Mouse (Mus musculus) lung, postnatal 0 days (tissue): Measurements from ENCODE around the gene Gm11213. TPM values are rescaled to one million over a fixed set of nuclear protein-coding genes. Genes with fewer than 3 reads are reported as not detected.

ENCODE experiments used
- ATAC-seq: fragments of 200-750 bp; cut with Nextera tagmentation; 2 replicates; pipeline ENCODE4 v1.8.0; 2017; ENCODE audit warnings: moderate library complexity
- DNase-seq: peaks from one replicate; pipeline ENCODE4 v3.0.0-alpha.2; 2016; ENCODE audit warnings: low spot score
- H3K27ac ChIP-seq: fragments of 300-500 bp; sonication (generic); 2 replicates; pipeline ENCODE4 v1.5.1; 2014; ENCODE audit warnings: antibody characterized with exemption, mild to moderate bottlenecking, low read length, mixed read lengths
- H3K27me3 ChIP-seq: fragments of 300-500 bp; sonication (generic); replicated peaks from 2 replicates; pipeline ENCODE4 v1.6.1; 2014; ENCODE audit warnings: low read length, mixed read lengths; ENCODE audit not compliant: insufficient read depth
- H3K36me3 ChIP-seq: fragments of 300-500 bp; sonication (generic); 2 replicates; pipeline ENCODE4 v1.6.1; 2014; ENCODE audit warnings: low read length, mixed read lengths; ENCODE audit not compliant: insufficient read depth
- H3K4me1 ChIP-seq: fragments of 300-500 bp; sonication (generic); 2 replicates; pipeline ENCODE4 v1.6.1; 2014; ENCODE audit warnings: antibody characterized with exemption, low read depth, low read length, mixed read lengths; ENCODE audit not compliant: insufficient read depth
- H3K4me2 ChIP-seq: fragments of 300-500 bp; sonication (generic); replicated peaks from 2 replicates; pipeline ENCODE4 v1.6.1; 2014; ENCODE audit warnings: low read depth, mild to moderate bottlenecking, low read length, moderate library complexity, mixed read lengths
- H3K4me3 ChIP-seq: fragments of 300-500 bp; sonication (generic); 2 replicates; pipeline ENCODE4 v1.5.1; 2014; ENCODE audit warnings: low read depth, low read length
- H3K9ac ChIP-seq: fragments of 300-500 bp; sonication (generic); replicated peaks from 2 replicates; pipeline ENCODE4 v1.6.1; 2014; ENCODE audit warnings: low read depth, mild to moderate bottlenecking
- H3K9me3 ChIP-seq: fragments of 300-500 bp; sonication (generic); 2 replicates; pipeline ENCODE4 v1.6.1; 2016; ENCODE audit warnings: low read length, mixed read lengths
- CTCF ChIP-seq: IDR thresholded peaks from 2 replicates; pipeline ENCODE4 v1.5.1; 2016; ENCODE audit warnings: antibody characterized with exemption, mild to moderate bottlenecking
- EP300 ChIP-seq: IDR thresholded peaks from 2 replicates; pipeline ENCODE4 v1.6.1; 2016; ENCODE audit warnings: antibody characterized with exemption, mild to moderate bottlenecking, control low read depth
- WGBS: fragments of 180-500 bp; shearing (Covaris S2); extraction: QIAGEN DNeasy Blood & Tissue Kit; methylation state at CpG from one replicate; pipeline ENCODE4 v1.1.7; 2014; 5-methylcytosine and 5-hydroxymethylcytosine counted together
- polyA plus RNA-seq: library from polyadenylated mRNA; unstranded; fragments of >200 nt; fragmentation: Nextera tagmentation; extraction: Ambion mirVana; gene quantifications from 2 replicates; pipeline ENCODE4 v1.2.1, GENCODE M21; 2015

The Gm11213 gene
- polyA plus RNA-seq, 1 experiment from 2014 or later, result not detected

- Histone ChIP-seq H3K9ac (no peak overlapping the region), H3K27me3 (no peaks in the 10 kb centered on the region), H3K27ac (no peak overlapping the region), H3K9me3 (no peaks in the 10 kb centered on the region), H3K4me3 (no peak overlapping the region), H3K4me2 (no peak overlapping the region), H3K4me1 (no peaks in the 10 kb centered on the region), H3K36me3 (no peaks in the 10 kb centered on the region)
- ATAC-seq (no peak), DNase-seq (no peak)
- no peak for TF ChIP-seq CTCF
- TF ChIP-seq EP300, result no peak
- 73% methylated on average over 6 of the region's 6 CpGs for WGBS
Measured at GRCm38 (mm10) chr4:63600786-63601185, 4.3 kb downstream of the Gm11213 start.

GRCm38 (mm10) chr4:63596010-63596409, 9.1 kb downstream of the Gm11213 start:
- no peak for TF ChIP-seq EP300
- no peak for TF ChIP-seq CTCF
- H3K4me3 ChIP-seq, result no peak overlapping the region
- no peaks in the 10 kb centered on the region for H3K36me3 ChIP-seq
- no peaks in the 10 kb centered on the region for H3K27me3 ChIP-seq
- H3K27ac ChIP-seq, result no peak overlapping the region
- WGBS, result 96% methylated on average over 4 of the region's 4 CpGs
- H3K9me3 ChIP-seq, result no peaks in the 10 kb centered on the region
- DNase-seq (no peak), ATAC-seq (no peak)
- H3K9ac ChIP-seq, result no peak overlapping the region
- H3K4me1 ChIP-seq, result 0 out of 2 replicates have a peak, but pooled peaks cover 3% of the 10 kb centered on the region
- H3K4me2 ChIP-seq, result no peak overlapping the region

- H3K36me3 ChIP-seq, result no peaks in the 10 kb centered on the region
- H3K4me1 ChIP-seq, result 0 out of 2 replicates have a peak, but pooled peaks cover 3% of the 10 kb centered on the region
- DNase-seq (no peak), ATAC-seq (no peak)
- H3K9me3 ChIP-seq, result no peaks in the 10 kb centered on the region
- no peaks in the 10 kb centered on the region for H3K27me3 ChIP-seq
- TF ChIP-seq EP300, result no peak
- no peak for TF ChIP-seq CTCF
- 33% methylated on average over 10 of the region's 10 CpGs for WGBS
- H3K9ac ChIP-seq, result no peak overlapping the region
- H3K4me2 ChIP-seq, result no peak overlapping the region
- H3K4me3 ChIP-seq, result no peak overlapping the region
- no peak overlapping the region for H3K27ac ChIP-seq
Measured at GRCm38 (mm10) chr4:63595259-63595658, 9.8 kb downstream of the Gm11213 start.

GRCm38 (mm10) chr4:63594459-63595110, 10.5 kb downstream of the Gm11213 start:
- WGBS, result 54% methylated on average over 5 of the region's 5 CpGs
- Histone ChIP-seq H3K9me3 (no peaks in the 10 kb centered on the region), H3K4me1 (0 out of 2 replicates have a peak, but pooled peaks cover 3% of the 10 kb centered on the region), H3K4me3 (no peak overlapping the region), H3K9ac (no peak overlapping the region), H3K4me2 (no peak overlapping the region), H3K27me3 (no peaks in the 10 kb centered on the region), H3K27ac (no peak overlapping the region), H3K36me3 (no peaks in the 10 kb centered on the region)
- no peak for ATAC-seq
- peak; percentile 17 for DNase-seq
- TF ChIP-seq CTCF (no peak), EP300 (no peak)

- H3K9me3 ChIP-seq, result no peaks in the 10 kb centered on the region
- H3K4me1 ChIP-seq, result 0 out of 2 replicates have a peak, but pooled peaks cover 3% of the 10 kb centered on the region
- no peaks in the 10 kb centered on the region for H3K36me3 ChIP-seq
- H3K27ac ChIP-seq, result no peak overlapping the region
- DNase-seq, result no peak
- ATAC-seq, result no peak
- no peak overlapping the region for H3K4me3 ChIP-seq
- no peaks in the 10 kb centered on the region for H3K27me3 ChIP-seq
- 67% methylated on average over 4 of the region's 4 CpGs for WGBS
- H3K9ac ChIP-seq, result no peak overlapping the region
- no peak for TF ChIP-seq EP300
- TF ChIP-seq CTCF, result no peak
- H3K4me2 ChIP-seq, result no peak overlapping the region
Measured at GRCm38 (mm10) chr4:63590538-63590937, 14.5 kb downstream of the Gm11213 start.

- 80% methylated on average over 7 of the region's 7 CpGs for WGBS
- Histone ChIP-seq H3K4me1 (0 out of 2 replicates have a peak, but pooled peaks cover 3% of the 10 kb centered on the region), H3K27me3 (no peaks in the 10 kb centered on the region), H3K27ac (no peak overlapping the region), H3K4me3 (no peak overlapping the region), H3K36me3 (no peaks in the 10 kb centered on the region), H3K9ac (no peak overlapping the region), H3K9me3 (no peaks in the 10 kb centered on the region), H3K4me2 (no peak overlapping the region)
- DNase-seq (no peak), ATAC-seq (no peak)
- no peak for TF ChIP-seq CTCF
- no peak for TF ChIP-seq EP300
Measured at GRCm38 (mm10) chr4:63589987-63590386, 15.1 kb downstream of the Gm11213 start.

GRCm38 (mm10) chr4:63586240-63586639, 18.8 kb downstream of the Gm11213 start:
- ATAC-seq (no peak), DNase-seq (no peak)
- H3K27me3 ChIP-seq, result no peaks in the 10 kb centered on the region
- no peak overlapping the region for H3K9ac ChIP-seq
- no peaks in the 10 kb centered on the region for H3K36me3 ChIP-seq
- no peak overlapping the region for H3K27ac ChIP-seq
- WGBS, result 84% methylated on average over 2 of the region's 2 CpGs
- H3K4me1 ChIP-seq, result no peaks in the 10 kb centered on the region
- no peak overlapping the region for H3K4me2 ChIP-seq
- H3K4me3 ChIP-seq, result no peak overlapping the region
- TF ChIP-seq CTCF (no peak), EP300 (no peak)
- no peaks in the 10 kb centered on the region for H3K9me3 ChIP-seq
